Mouse (Mus musculus) brown adipose tissue, adult 24 weeks (tissue): ENCODE results near the gene Phb. TPM values are rescaled to one million over a fixed set of nuclear protein-coding genes. Genes with fewer than 3 reads are reported as not detected.
A peak's percentile ranks its signal among the peaks of the same experiment; 100 is the strongest.

Source experiments
- H3K27ac ChIP-seq: fragments of 200-500 bp; replicated peaks from 2 replicates; pipeline ENCODE4 v1.5.1; 2012; ENCODE audit warnings: low read depth, mild to moderate bottlenecking, low read length
- H3K4me1 ChIP-seq: fragments of 200-500 bp; 2 replicates; pipeline ENCODE4 v1.6.1; 2012; ENCODE audit warnings: low read length, mixed read lengths; ENCODE audit not compliant: control insufficient read depth, insufficient read depth, insufficient read length
- H3K4me3 ChIP-seq: fragments of 200-500 bp; 2 replicates; pipeline ENCODE4 v1.5.1; 2012; ENCODE audit warnings: low read depth, mild to moderate bottlenecking, low read length, moderate library complexity; ENCODE audit not compliant: insufficient read depth
- polyA plus RNA-seq: library from polyadenylated mRNA; stranded (reverse); fragments of >200 nt; gene quantifications from 2 replicates; pipeline ENCODE4 v1.2.4, GENCODE M21; 2012; ENCODE audit not compliant: missing spikeins, insufficient read depth, insufficient read length

Phb gene
- polyA plus RNA-seq, 1 experiment, result 256 TPM

DNA sequence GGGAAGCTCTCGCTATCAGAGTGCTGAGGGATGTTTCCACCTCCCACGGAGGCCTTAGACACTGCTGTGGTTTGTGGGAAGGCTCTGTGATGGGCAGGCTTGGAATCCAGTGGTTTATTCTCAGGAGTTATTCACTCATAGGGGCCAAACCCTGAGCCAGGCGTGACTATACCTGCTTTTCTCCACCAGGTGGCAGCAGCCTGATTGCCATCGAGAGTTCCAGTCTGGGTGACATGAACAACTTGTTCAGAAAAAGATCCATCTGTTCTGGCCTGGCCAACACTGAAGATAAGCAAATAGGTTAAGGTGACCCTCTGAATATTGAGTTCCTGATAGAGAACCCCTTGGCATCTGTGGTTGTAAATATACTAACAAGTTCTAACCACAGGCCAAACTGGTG lies 19.3 kb downstream of the Phb start:
- peaks cover 10% of the 10 kb centered on the region for H3K4me1 ChIP-seq
- H3K4me3 ChIP-seq, result no peak overlapping the region
- H3K27ac ChIP-seq, result no peak overlapping the region

GRCm38 (mm10) chr11:95687084-95687656 lies 20.4 kb downstream of the Phb start:
- Histone ChIP-seq H3K4me3 (no peak overlapping the region), H3K27ac (no peak overlapping the region), H3K4me1 (peaks cover 10% of the 10 kb centered on the region)

- H3K4me1 ChIP-seq, result peaks cover 10% of the 10 kb centered on the region
- H3K27ac ChIP-seq, result peak overlapping the region; percentile 81
- peak overlapping the region; percentile 13 for H3K4me3 ChIP-seq
These were observed 21.8 kb downstream of the Phb start for GRCm38 (mm10) chr11:95688515-95688914.

- H3K27ac ChIP-seq, result peak overlapping the region; percentile 81
- peak overlapping the region; percentile 13 for H3K4me3 ChIP-seq
- H3K4me1 ChIP-seq, result peaks cover 10% of the 10 kb centered on the region
These were observed 22.2 kb downstream of the Phb start for GRCm38 (mm10) chr11:95688981-95689380.

DNA sequence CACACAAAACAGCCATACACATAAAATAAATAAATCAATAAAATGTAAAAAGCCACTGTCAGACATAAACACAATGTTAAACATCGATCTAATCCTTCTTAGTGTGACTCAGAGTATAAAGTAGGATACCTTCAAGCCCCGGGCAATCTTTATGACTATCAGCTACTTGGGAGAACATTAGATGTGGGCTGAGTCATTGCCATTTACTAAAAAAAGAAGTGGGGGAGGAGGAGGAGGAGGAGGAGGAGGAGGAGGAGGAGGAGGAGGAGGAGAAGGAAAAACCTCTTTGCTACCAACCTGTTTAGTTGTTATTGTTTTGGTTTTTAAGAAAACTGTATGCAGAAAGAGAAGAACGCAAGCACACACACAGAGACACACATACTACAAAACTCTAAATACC lies 22.8 kb downstream of the Phb start:
- no peak overlapping the region for H3K27ac ChIP-seq
- H3K4me3 ChIP-seq, result no peak overlapping the region
- H3K4me1 ChIP-seq, result peaks cover 10% of the 10 kb centered on the region

- Histone ChIP-seq H3K4me1 (no peaks in the 10 kb centered on the region), H3K4me3 (no peak overlapping the region), H3K27ac (no peak overlapping the region)
These were observed 31.8 kb downstream of the Phb start for GRCm38 (mm10) chr11:95698541-95698940.

- Histone ChIP-seq H3K4me3 (no peak overlapping the region), H3K27ac (no peak overlapping the region), H3K4me1 (no peaks in the 10 kb centered on the region)
These were observed 34.3 kb downstream of the Phb start for GRCm38 (mm10) chr11:95700778-95701739.

GRCm38 (mm10) chr11:95704032-95704969 lies 37.5 kb downstream of the Phb start:
- Histone ChIP-seq H3K27ac (no peak overlapping the region), H3K4me1 (no peaks in the 10 kb centered on the region), H3K4me3 (no peak overlapping the region)

- no peaks in the 10 kb centered on the region for H3K4me1 ChIP-seq
- no peak overlapping the region for H3K27ac ChIP-seq
- no peak overlapping the region for H3K4me3 ChIP-seq
These were observed 38.2 kb downstream of the Phb start for GRCm38 (mm10) chr11:95704970-95705330.

- Histone ChIP-seq H3K27ac (no peak overlapping the region), H3K4me1 (no peaks in the 10 kb centered on the region; the same call in 1 of the 2 replicates), H3K4me3 (no peak overlapping the region)
These were observed 42.8 kb downstream of the Phb start for GRCm38 (mm10) chr11:95709534-95710040.

DNA sequence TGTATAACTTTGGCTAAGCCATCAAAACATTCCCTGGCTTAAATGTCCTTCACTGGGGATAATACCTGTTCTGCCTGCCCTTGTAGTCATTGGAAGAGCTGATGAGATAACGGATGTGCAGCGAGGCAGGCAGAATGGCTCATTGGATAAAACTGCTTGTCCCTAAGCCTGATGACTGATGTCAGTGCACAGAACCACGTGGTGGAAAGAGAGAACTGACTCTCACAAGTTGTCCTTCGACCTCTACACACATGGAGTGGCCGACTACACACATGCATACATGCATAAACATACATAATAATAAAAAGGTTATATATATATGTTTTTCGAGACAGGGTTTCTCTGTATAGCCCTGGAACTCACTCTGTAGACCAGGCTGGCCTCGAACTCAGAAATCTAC lies 43.7 kb downstream of the Phb start:
- Histone ChIP-seq H3K4me3 (no peak overlapping the region), H3K27ac (no peak overlapping the region), H3K4me1 (no peaks in the 10 kb centered on the region; the same call in 1 of the 2 replicates)

- no peaks in the 10 kb centered on the region; the same call in 1 of the 2 replicates for H3K4me1 ChIP-seq
- H3K27ac ChIP-seq, result no peak overlapping the region; the same call in 1 of the 2 replicates
- H3K4me3 ChIP-seq, result peak overlapping the region; percentile 71
These were observed 45.4 kb downstream of the Phb start for GRCm38 (mm10) chr11:95712085-95712562.

GRCm38 (mm10) chr11:95712563-95713224 lies 45.9 kb downstream of the Phb start, which contains the start of gene Zfp652:
Gene Zfp652, plus strand, starts transcription at chr11:95712673.
- H3K4me1 ChIP-seq, result no peaks in the 10 kb centered on the region; the same call in 1 of the 2 replicates
- H3K4me3 ChIP-seq, result peak within 1 kb of the TSS; percentile 77
- H3K27ac ChIP-seq, result peak within 1 kb of the TSS; percentile 49

DNA sequence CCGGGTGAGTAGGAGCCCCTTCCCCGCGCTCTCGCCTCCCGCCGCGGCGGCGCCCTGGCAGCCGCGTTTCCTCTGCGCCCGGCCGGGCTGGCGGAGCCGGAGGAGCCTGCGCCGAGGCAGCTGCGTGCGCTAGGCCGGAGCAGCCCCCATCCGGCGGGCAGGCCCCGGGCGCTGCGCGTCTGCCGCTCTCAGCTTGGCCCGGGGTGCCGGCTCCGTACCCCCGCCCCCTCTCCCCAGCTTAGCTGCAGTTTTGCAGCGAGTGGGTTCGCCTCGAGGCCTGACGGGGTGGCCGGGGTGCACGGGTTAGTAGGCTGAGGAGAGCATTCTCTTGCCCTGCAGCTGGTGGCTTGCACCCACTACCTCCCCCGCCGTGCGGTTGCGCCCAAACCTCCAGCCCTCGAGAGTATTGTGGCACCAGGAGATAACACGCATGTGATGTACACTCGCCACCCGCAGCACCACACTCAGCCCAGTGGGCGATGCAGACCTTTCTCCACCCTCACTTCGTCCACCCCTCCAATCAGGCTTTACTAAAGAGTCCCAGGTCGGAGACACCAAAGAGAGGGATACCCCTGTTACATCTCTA lies 46.6 kb downstream of the Phb start:
- peak overlapping the region; percentile 49; the same call in 1 of the 2 replicates for H3K27ac ChIP-seq
- H3K4me1 ChIP-seq, result no peaks in the 10 kb centered on the region; the same call in 1 of the 2 replicates
- H3K4me3 ChIP-seq, result peak overlapping the region; percentile 77
